Mouse (Mus musculus) small intestine, adult 2 months (tissue): ENCODE measurements around the gene Hivep3.

ENCODE experiments used
- CTCF ChIP-seq: fragments of 200-500 bp; IDR thresholded peaks from 2 replicates; pipeline ENCODE4 v1.5.1; 2012; ENCODE audit warnings: low read depth, mild to moderate bottlenecking, control low read depth, inconsistent platforms, low read length, moderate library complexity, mixed read lengths; ENCODE audit not compliant: insufficient replicate concordance, insufficient read length; ENCODE audit errors: extremely low read depth
- POLR2A ChIP-seq: fragments of 200-500 bp; IDR thresholded peaks from 2 replicates; pipeline ENCODE4 v1.6.1; 2012; ENCODE audit warnings: low read depth, mild to moderate bottlenecking, control low read depth, inconsistent platforms, low read length, moderate library complexity

DNA sequence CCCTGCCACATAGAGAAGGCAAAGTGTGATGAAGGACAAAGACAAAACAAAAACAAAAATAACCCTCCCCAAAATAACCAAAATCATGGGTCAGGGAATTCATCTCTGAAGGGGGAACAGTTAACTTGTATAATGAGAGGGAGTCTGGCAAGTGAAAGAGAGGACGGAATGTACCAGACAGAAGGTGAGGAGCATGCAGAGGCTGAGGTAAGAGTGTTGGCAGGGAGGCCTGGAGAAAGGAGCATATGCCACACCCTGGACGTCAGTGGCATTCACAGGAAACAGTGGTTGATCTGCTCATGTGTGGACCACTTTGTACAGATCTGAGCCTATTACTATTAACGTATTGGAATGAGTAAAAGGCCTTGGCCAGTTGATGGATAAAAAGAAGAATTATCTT is 65.3 kb downstream of the Hivep3 start:
- TF ChIP-seq POLR2A = no peak
- TF ChIP-seq CTCF = no peak
